Mouse (Mus musculus): ENCODE data around the gene Trmt112.

Gene Trmt112

GRCm38 (mm10) chr19:6942249-6942691 lies 32.8 kb downstream of the Trmt112 start, which contains the start of gene Gpr137:
Gene Gpr137 (minus strand): TSS chr19:6942480.
- CTCF ChIA-PET = interaction anchor here (1.1 to 1.9 kb wide), 2 partner anchors 11 to 28 kb away, joined by 4 to 10 read pairs; no protein-coding TSS in a partner anchor

GRCm38 (mm10) chr19:6942764-6943163 lies 33.3 kb downstream of the Trmt112 start:
- CTCF ChIA-PET = interaction anchor here (1.1 kb wide), 1 partner anchor 11 kb away, joined by 4 read pairs; no protein-coding TSS in a partner anchor

- CTCF ChIA-PET = no interaction called here
Measured at GRCm38 (mm10) chr19:6943709-6944108, 34.2 kb downstream of the Trmt112 start.

GRCm38 (mm10) chr19:6947742-6948141 lies 38.2 kb downstream of the Trmt112 start:
- CTCF ChIA-PET = no interaction called here

GRCm38 (mm10) chr19:6948186-6948585 lies 38.7 kb downstream of the Trmt112 start:
- CTCF ChIA-PET = no interaction called here

- CTCF ChIA-PET = no interaction called here
Measured at GRCm38 (mm10) chr19:6949532-6949931, 40.0 kb downstream of the Trmt112 start.

- CTCF ChIA-PET = no interaction called here
Measured at GRCm38 (mm10) chr19:6949951-6950350, 40.5 kb downstream of the Trmt112 start.

- CTCF ChIA-PET = no interaction called here
Measured at GRCm38 (mm10) chr19:6950613-6951153, 41.2 kb downstream of the Trmt112 start.

- CTCF ChIA-PET = interaction anchor here (0.6 to 1.3 kb wide), 2 partner anchors 25 to 994 kb away, joined by 3 read pairs; partner anchors contain the start of gene Plcb3
Measured at GRCm38 (mm10) chr19:6951381-6951968, 42.0 kb downstream of the Trmt112 start.

- CTCF ChIA-PET = interaction anchor here (0.6 to 1.3 kb wide), 2 partner anchors 24 to 995 kb away, joined by 3 read pairs; partner anchors contain the start of gene Plcb3
Measured at GRCm38 (mm10) chr19:6951994-6952711, 42.7 kb downstream of the Trmt112 start.

GRCm38 (mm10) chr19:6952712-6953037 lies 43.2 kb downstream of the Trmt112 start:
- CTCF ChIA-PET = interaction anchor here (1.3 kb wide), 1 partner anchor 10 kb away, joined by 4 read pairs; the partner anchor contains the start of gene Gpr137

GRCm38 (mm10) chr19:6954046-6954445 lies 44.5 kb downstream of the Trmt112 start:
- CTCF ChIA-PET = interaction anchor here (1.3 kb wide), 1 partner anchor 12 kb away, joined by 4 read pairs; the partner anchor contains the start of gene Gpr137

GRCm38 (mm10) chr19:6955424-6955823 lies 45.9 kb downstream of the Trmt112 start:
- CTCF ChIA-PET = interaction anchor here (0.6 kb wide), 1 partner anchor 1320 kb away, joined by 3 read pairs; no protein-coding TSS in a partner anchor

- CTCF ChIA-PET = no interaction called here
Measured at GRCm38 (mm10) chr19:6956461-6956860, 47.0 kb downstream of the Trmt112 start.
